Mouse (Mus musculus): ENCODE results near the gene Bnipl. TPM values are rescaled to one million over a fixed set of nuclear protein-coding genes. Genes with fewer than 3 reads are reported as not detected.

Gene Bnipl
- polyA plus RNA-seq, 1 experiment from 2014 or later, result 16.8 TPM

- DNase-seq (ENCODE audit: low spot score), result no peak
- peaks cover 3% of the 10 kb centered on the region for H3K4me1 ChIP-seq (replicated peaks; ENCODE audit: control insufficient read depth, insufficient read depth)
- no peak overlapping the region for H3K27ac ChIP-seq (replicated peaks)
- TF ChIP-seq CTCF (IDR thresholded peaks at IDR 0.05; ENCODE audit: low read depth), result no peak
- TF ChIP-seq EP300 (optimal IDR thresholded peaks at IDR 0.05), result no peak
- no peaks in the 10 kb centered on the region for H3K9me3 ChIP-seq (ENCODE audit: control insufficient read depth, low read length)
- WGBS, result 80% methylated on average over 16 of the region's 16 CpGs
- no peaks in the 10 kb centered on the region for H3K27me3 ChIP-seq (ENCODE audit: control insufficient read depth, insufficient read depth, low read length)
- peaks cover 30% of the 10 kb centered on the region for H3K36me3 ChIP-seq (ENCODE audit: control insufficient read depth, insufficient read depth, low read length)
- no peak for ATAC-seq (ENCODE audit: low FRiP score, low TSS enrichment)
- no peak overlapping the region for H3K9ac ChIP-seq (ENCODE audit: low read length)
- H3K4me3 ChIP-seq (ENCODE audit: low read depth, low read length), result no peak overlapping the region
- H3K4me2 ChIP-seq (replicated peaks; ENCODE audit: low read depth), result no peak overlapping the region
Measured at GRCm38 (mm10) chr3:95233303-95233980, 17.6 kb downstream of the Bnipl start.

GRCm38 (mm10) chr3:95232771-95233170 is 18.2 kb downstream of the Bnipl start:
- Histone ChIP-seq H3K27me3 (ENCODE audit: control insufficient read depth, insufficient read depth, low read length) (no peaks in the 10 kb centered on the region), H3K9me3 (ENCODE audit: control insufficient read depth, low read length) (no peaks in the 10 kb centered on the region), H3K4me1 (replicated peaks; ENCODE audit: control insufficient read depth, insufficient read depth) (peaks cover 3% of the 10 kb centered on the region), H3K27ac (replicated peaks) (peak overlapping the region; percentile 98), H3K36me3 (ENCODE audit: control insufficient read depth, insufficient read depth, low read length) (peaks cover 28% of the 10 kb centered on the region), H3K4me3 (ENCODE audit: low read depth, low read length) (no peak overlapping the region), H3K9ac (ENCODE audit: low read length) (peak overlapping the region; percentile 31; the same call in 1 of the 2 replicates), H3K4me2 (replicated peaks; ENCODE audit: low read depth) (no peak overlapping the region; the same call in 1 of the 2 replicates)
- DNase-seq (ENCODE audit: low spot score) (peak; percentile 53), ATAC-seq (ENCODE audit: low FRiP score, low TSS enrichment) (0 out of 2 replicates have a peak, but pooled peaks have one; percentile 30)
- 60% methylated on average over 7 of the region's 7 CpGs for WGBS
- TF ChIP-seq CTCF (IDR thresholded peaks at IDR 0.05; ENCODE audit: low read depth), result no peak

- WGBS, result 63% methylated on average over 13 of the region's 13 CpGs
- DNase-seq (ENCODE audit: low spot score) (no peak), ATAC-seq (ENCODE audit: low FRiP score, low TSS enrichment) (no peak)
- Histone ChIP-seq H3K9ac (ENCODE audit: low read length) (peak within 1 kb of the TSS; percentile 55), H3K36me3 (ENCODE audit: control insufficient read depth, insufficient read depth, low read length) (peaks cover 28% of the 10 kb centered on the region), H3K4me1 (replicated peaks; ENCODE audit: control insufficient read depth, insufficient read depth) (peaks cover 3% of the 10 kb centered on the region), H3K4me2 (replicated peaks; ENCODE audit: low read depth) (peak within 1 kb of the TSS; percentile 83), H3K4me3 (ENCODE audit: low read depth, low read length) (peak within 1 kb of the TSS; percentile 90), H3K9me3 (ENCODE audit: control insufficient read depth, low read length) (no peaks in the 10 kb centered on the region), H3K27me3 (ENCODE audit: control insufficient read depth, insufficient read depth, low read length) (no peaks in the 10 kb centered on the region), H3K27ac (replicated peaks) (peak within 1 kb of the TSS; percentile 98)
- no peak for TF ChIP-seq EP300 (optimal IDR thresholded peaks at IDR 0.05)
- no peak for TF ChIP-seq CTCF (IDR thresholded peaks at IDR 0.05; ENCODE audit: low read depth)
Measured at GRCm38 (mm10) chr3:95231298-95232221, 19.4 kb downstream of the Bnipl start, which contains the start of gene Mllt11. TSS of gene Mllt11 (minus strand) at chr3:95232171.

GRCm38 (mm10) chr3:95230495-95231297 is 20.3 kb downstream of the Bnipl start:
- Histone ChIP-seq H3K4me3 (ENCODE audit: low read depth, low read length) (peak overlapping the region; percentile 90), H3K27ac (replicated peaks) (peak overlapping the region; percentile 98), H3K4me2 (replicated peaks; ENCODE audit: low read depth) (peak overlapping the region; percentile 83), H3K36me3 (ENCODE audit: control insufficient read depth, insufficient read depth, low read length) (peaks cover 21% of the 10 kb centered on the region), H3K9ac (ENCODE audit: low read length) (peak overlapping the region; percentile 94), H3K9me3 (ENCODE audit: control insufficient read depth, low read length) (no peaks in the 10 kb centered on the region), H3K4me1 (replicated peaks; ENCODE audit: control insufficient read depth, insufficient read depth) (peaks cover 3% of the 10 kb centered on the region), H3K27me3 (ENCODE audit: control insufficient read depth, insufficient read depth, low read length) (no peaks in the 10 kb centered on the region)
- no peak for ATAC-seq (ENCODE audit: low FRiP score, low TSS enrichment)
- WGBS, result 39% methylated on average over 8 of the region's 8 CpGs
- TF ChIP-seq EP300 (optimal IDR thresholded peaks at IDR 0.05) (no peak), CTCF (IDR thresholded peaks at IDR 0.05; ENCODE audit: low read depth) (no peak)
- DNase-seq (ENCODE audit: low spot score), result peak; percentile 50

- Histone ChIP-seq H3K9ac (ENCODE audit: low read length) (peak overlapping the region; percentile 94), H3K27me3 (ENCODE audit: control insufficient read depth, insufficient read depth, low read length) (no peaks in the 10 kb centered on the region), H3K36me3 (ENCODE audit: control insufficient read depth, insufficient read depth, low read length) (peaks cover 15% of the 10 kb centered on the region), H3K4me3 (ENCODE audit: low read depth, low read length) (peak overlapping the region; percentile 90), H3K27ac (replicated peaks) (peak overlapping the region; percentile 98), H3K4me2 (replicated peaks; ENCODE audit: low read depth) (peak overlapping the region; percentile 83), H3K9me3 (ENCODE audit: control insufficient read depth, low read length) (no peaks in the 10 kb centered on the region), H3K4me1 (replicated peaks; ENCODE audit: control insufficient read depth, insufficient read depth) (peaks cover 3% of the 10 kb centered on the region)
- TF ChIP-seq CTCF (IDR thresholded peaks at IDR 0.05; ENCODE audit: low read depth) (no peak), EP300 (optimal IDR thresholded peaks at IDR 0.05) (no peak)
- WGBS, result 1% methylated on average over 12 of the region's 13 CpGs
- peak; percentile 58 for ATAC-seq (ENCODE audit: low FRiP score, low TSS enrichment)
- DNase-seq (ENCODE audit: low spot score), result peak; percentile 57
Measured at GRCm38 (mm10) chr3:95229781-95230494, 21.1 kb downstream of the Bnipl start.
